Mouse (Mus musculus): Measurements from ENCODE around the gene Tex2. TPM values are rescaled to one million over a fixed set of nuclear protein-coding genes. Genes with fewer than 3 reads are reported as not detected.

Gene Tex2
- total and polyA plus RNA-seq, 3 experiments, result 1.6 to 20.0 (median 7.7) TPM

- ATAC-seq (ENCODE audit: extremely low read depth, insufficient number of reproducible peaks, low FRiP score, poor library complexity, severe bottlenecking), result no peak
These were observed 123.2 kb downstream of the Tex2 start for GRCm38 (mm10) chr11:106490057-106490456.

GRCm38 (mm10) chr11:106489036-106489693, 124.1 kb downstream of the Tex2 start:
- no peaks in the 10 kb centered on the region for H3K9me3 ChIP-seq (replicated peaks)
- no peak for TF ChIP-seq TAL1 (conservative IDR thresholded peaks at IDR 0.05; ENCODE audit: low read depth, low read length)
- no peak for TF ChIP-seq GATA2 (IDR thresholded peaks at IDR 0.05; ENCODE audit: borderline replicate concordance, low read depth, low read length)
- TF ChIP-seq GATA1 (IDR thresholded peaks at IDR 0.05; ENCODE audit: borderline replicate concordance, low read length), result no peak
- ATAC-seq (ENCODE audit: extremely low read depth, insufficient number of reproducible peaks, low FRiP score, poor library complexity, severe bottlenecking) (no peak), DNase-seq (ENCODE audit: low spot score) (no peak)
- no peaks in the 10 kb centered on the region for H3K27me3 ChIP-seq (ENCODE audit: insufficient read depth, low read length)
- peaks cover 4% of the 10 kb centered on the region for H3K36me3 ChIP-seq (replicated peaks)
- no peak overlapping the region for H3K4me3 ChIP-seq (ENCODE audit: low read depth, low read length)
- peaks cover 31% of the 10 kb centered on the region for H3K4me1 ChIP-seq (ENCODE audit: insufficient read depth, low read depth, low read length)

More at GRCm38 (mm10) chr11:106490057-106490456, 123.2 kb downstream of the Tex2 start:
- Histone ChIP-seq H3K36me3 (replicated peaks) (peaks cover 7% of the 10 kb centered on the region), H3K4me3 (ENCODE audit: low read depth, low read length) (no peak overlapping the region), H3K9me3 (replicated peaks) (no peaks in the 10 kb centered on the region), H3K27me3 (ENCODE audit: insufficient read depth, low read length) (no peaks in the 10 kb centered on the region), H3K4me1 (ENCODE audit: insufficient read depth, low read depth, low read length) (peaks cover 25% of the 10 kb centered on the region)
- TF ChIP-seq POLR2AphosphoS5 (IDR thresholded peaks at IDR 0.05; ENCODE audit: insufficient replicate concordance, low read depth, low read length), result no peak
- TF ChIP-seq TAL1 (conservative IDR thresholded peaks at IDR 0.05; ENCODE audit: low read depth, low read length), result no peak
- TF ChIP-seq CTCF (IDR thresholded peaks at IDR 0.05; ENCODE audit: low read depth, low read length), result no peak
- TF ChIP-seq GATA1 (IDR thresholded peaks at IDR 0.05; ENCODE audit: borderline replicate concordance, low read length), result no peak
- no peak for TF ChIP-seq GATA2 (IDR thresholded peaks at IDR 0.05; ENCODE audit: borderline replicate concordance, low read depth, low read length)
- no peak for DNase-seq (ENCODE audit: low spot score)

- no peaks in the 10 kb centered on the region for H3K9me3 ChIP-seq (replicated peaks)
- H3K36me3 ChIP-seq (replicated peaks), result peaks cover 5% of the 10 kb centered on the region
- no peaks in the 10 kb centered on the region for H3K27me3 ChIP-seq (ENCODE audit: insufficient read depth, low read length)
- TF ChIP-seq POLR2AphosphoS5 (IDR thresholded peaks at IDR 0.05; ENCODE audit: insufficient replicate concordance, low read depth, low read length) (no peak), TAL1 (conservative IDR thresholded peaks at IDR 0.05; ENCODE audit: low read depth, low read length) (no peak), CTCF (IDR thresholded peaks at IDR 0.05; ENCODE audit: low read depth, low read length) (no peak), GATA2 (IDR thresholded peaks at IDR 0.05; ENCODE audit: borderline replicate concordance, low read depth, low read length) (no peak), GATA1 (IDR thresholded peaks at IDR 0.05; ENCODE audit: borderline replicate concordance, low read length) (no peak)
- DNase-seq (ENCODE audit: low spot score), result no peak
- H3K4me3 ChIP-seq (ENCODE audit: low read depth, low read length), result peak overlapping the region; percentile 90
- H3K4me1 ChIP-seq (ENCODE audit: insufficient read depth, low read depth, low read length), result peaks cover 35% of the 10 kb centered on the region
- 0 out of 2 replicates have a peak, but pooled peaks have one; percentile 12 for ATAC-seq (ENCODE audit: extremely low read depth, insufficient number of reproducible peaks, low FRiP score, poor library complexity, severe bottlenecking)
These were observed 125.1 kb downstream of the Tex2 start for GRCm38 (mm10) chr11:106488126-106488561.

GRCm38 (mm10) chr11:106487733-106488115, 125.5 kb downstream of the Tex2 start, which contains the start of gene Ern1:
TSS of gene Ern1 (minus strand) at chr11:106487852.
- DNase-seq (ENCODE audit: low spot score) (peak; percentile 89), ATAC-seq (ENCODE audit: extremely low read depth, insufficient number of reproducible peaks, low FRiP score, poor library complexity, severe bottlenecking) (peak; percentile 96)
- Histone ChIP-seq H3K4me1 (ENCODE audit: insufficient read depth, low read depth, low read length) (peaks cover 39% of the 10 kb centered on the region), H3K36me3 (replicated peaks) (peaks cover 8% of the 10 kb centered on the region), H3K27me3 (ENCODE audit: insufficient read depth, low read length) (no peaks in the 10 kb centered on the region), H3K4me3 (ENCODE audit: low read depth, low read length) (peak within 1 kb of the TSS; percentile 90), H3K9me3 (replicated peaks) (no peaks in the 10 kb centered on the region)
- TF ChIP-seq TAL1 (conservative IDR thresholded peaks at IDR 0.05; ENCODE audit: low read depth, low read length) (no peak), POLR2AphosphoS5 (IDR thresholded peaks at IDR 0.05; ENCODE audit: insufficient replicate concordance, low read depth, low read length) (no peak), CTCF (IDR thresholded peaks at IDR 0.05; ENCODE audit: low read depth, low read length) (no peak)

- TF ChIP-seq TAL1 (conservative IDR thresholded peaks at IDR 0.05; ENCODE audit: low read depth, low read length), result no peak
- no peak for TF ChIP-seq CTCF (IDR thresholded peaks at IDR 0.05; ENCODE audit: low read depth, low read length)
- TF ChIP-seq GATA1 (IDR thresholded peaks at IDR 0.05; ENCODE audit: borderline replicate concordance, low read length), result no peak
- TF ChIP-seq GATA2 (IDR thresholded peaks at IDR 0.05; ENCODE audit: borderline replicate concordance, low read depth, low read length), result no peak
- no peak for TF ChIP-seq POLR2AphosphoS5 (IDR thresholded peaks at IDR 0.05; ENCODE audit: insufficient replicate concordance, low read depth, low read length)
- Histone ChIP-seq H3K27me3 (ENCODE audit: insufficient read depth, low read length) (no peaks in the 10 kb centered on the region), H3K9me3 (replicated peaks) (no peaks in the 10 kb centered on the region), H3K36me3 (replicated peaks) (peaks cover 10% of the 10 kb centered on the region), H3K4me1 (ENCODE audit: insufficient read depth, low read depth, low read length) (peaks cover 44% of the 10 kb centered on the region), H3K4me3 (ENCODE audit: low read depth, low read length) (peak overlapping the region; percentile 90)
- ATAC-seq (ENCODE audit: extremely low read depth, insufficient number of reproducible peaks, low FRiP score, poor library complexity, severe bottlenecking) (no peak), DNase-seq (ENCODE audit: low spot score) (no peak)
These were observed 126.1 kb downstream of the Tex2 start for GRCm38 (mm10) chr11:106486866-106487732.

Data from G1E (cell line).